Mouse (Mus musculus) liver, embryonic 12.5 days (tissue): ENCODE results near the gene Tagap1. TPM values are rescaled to one million over a fixed set of nuclear protein-coding genes. Genes with fewer than 3 reads are reported as not detected.

ENCODE experiments used
- polyA plus RNA-seq: library from polyadenylated mRNA; unstranded; fragments of >200 nt; fragmentation: Nextera tagmentation; extraction: Ambion mirVana; gene quantifications from 2 replicates; pipeline ENCODE4 v1.2.1, GENCODE M21; 2016

Gene Tagap1
- polyA plus RNA-seq, 1 experiment from 2014 or later, result 25.2 TPM

Other genes with a start within 250 kb of the Tagap1 start
- 67.9 and 72.4 TPM in 2 replicates for gene Ezr, start 178.4 kb downstream of the Tagap1 start, polyA plus RNA-seq
- 16.2 and 18.0 TPM in 2 replicates for gene Rsph3b, start 12.5 kb downstream of the Tagap1 start, polyA plus RNA-seq
- gene Rnaset2b, start 9.5 kb upstream of the Tagap1 start, polyA plus RNA-seq, result 107 TPM in 2 replicates
- 0.11 TPM in 1 of 2 replicates, not detected in the other for gene Gm49721, start 17.7 kb upstream of the Tagap1 start, polyA plus RNA-seq
- not detected in 2 replicates for gene Gm1604a, start 64.4 kb upstream of the Tagap1 start, polyA plus RNA-seq
- gene Rps6ka2, start 209.0 kb upstream of the Tagap1 start, polyA plus RNA-seq, result 5.1 and 5.3 TPM in 2 replicates